Mouse (Mus musculus) heart, adult 2 months (tissue): ENCODE data around the gene Atp4b.

Experiments
- CTCF ChIP-seq: fragments of 200-600 bp; IDR thresholded peaks from 2 replicates; pipeline ENCODE4 v1.8.1; 2022; ENCODE audit warnings: antibody characterized with exemption, mild to moderate bottlenecking, moderate library complexity
- EP300 ChIP-seq: fragments of 200-500 bp; IDR thresholded peaks from 2 replicates; pipeline ENCODE4 v1.6.1; 2011; ENCODE audit warnings: low read depth, low read length, control low read depth; ENCODE audit not compliant: insufficient read depth

DNA sequence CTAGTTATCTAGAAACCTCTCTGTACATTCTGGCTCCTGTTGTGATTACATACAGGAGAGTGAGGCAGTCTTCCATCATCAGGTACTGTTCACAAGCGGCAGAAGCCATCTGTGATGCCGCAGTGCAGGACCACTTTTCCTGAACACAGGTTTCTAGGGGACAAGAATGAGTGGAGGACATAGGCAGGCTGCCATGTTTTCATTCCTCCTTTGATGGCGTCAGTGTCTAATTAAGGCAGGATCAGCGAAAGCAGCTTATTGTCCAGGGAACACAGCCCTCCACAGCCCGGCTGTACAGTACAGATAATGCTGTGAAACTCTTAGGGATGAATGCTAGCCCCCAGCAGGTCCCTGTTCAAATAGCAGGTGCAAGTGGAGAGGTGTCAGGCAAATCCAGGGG, 9.4 kb upstream of the Atp4b start:
- TF ChIP-seq CTCF (no peak), EP300 (no peak)
